Mouse (Mus musculus): ENCODE measurements at regions not wholly inside any gene's neighbourhood (a gene's known extent, or its start where the extent isn't known, plus 50 kb on each side); places are given as distances from the start of the nearest gene placed in this dataset.
"Not testable (repeated sequence)": the region's sequence is repeated elsewhere in the genome, so short reads cannot be mapped to it uniquely, and the experiment has no call there.

DNA sequence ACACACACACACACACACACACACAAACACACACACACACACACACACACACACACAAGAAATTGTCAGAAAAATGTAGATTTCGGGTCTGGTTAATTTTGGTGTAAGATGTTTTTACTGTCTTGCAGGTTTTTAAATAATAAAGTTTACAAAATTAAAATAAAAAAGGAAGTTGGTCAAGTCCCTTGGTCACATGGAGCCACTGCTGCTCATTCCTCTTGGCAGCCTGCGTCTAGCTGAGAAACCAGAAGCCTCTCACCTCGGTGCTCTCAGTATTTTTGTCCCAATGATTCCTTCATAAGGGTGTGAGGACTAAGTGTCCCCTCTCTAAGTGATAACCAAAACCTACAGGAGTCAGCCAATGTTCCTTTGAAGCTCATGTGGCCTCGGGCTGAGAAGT is 76.8 kb upstream of the Smg1 start:
- intact Hi-C loops (cut with DNase I): no loop called here
- no peak for DNase-seq

DNA sequence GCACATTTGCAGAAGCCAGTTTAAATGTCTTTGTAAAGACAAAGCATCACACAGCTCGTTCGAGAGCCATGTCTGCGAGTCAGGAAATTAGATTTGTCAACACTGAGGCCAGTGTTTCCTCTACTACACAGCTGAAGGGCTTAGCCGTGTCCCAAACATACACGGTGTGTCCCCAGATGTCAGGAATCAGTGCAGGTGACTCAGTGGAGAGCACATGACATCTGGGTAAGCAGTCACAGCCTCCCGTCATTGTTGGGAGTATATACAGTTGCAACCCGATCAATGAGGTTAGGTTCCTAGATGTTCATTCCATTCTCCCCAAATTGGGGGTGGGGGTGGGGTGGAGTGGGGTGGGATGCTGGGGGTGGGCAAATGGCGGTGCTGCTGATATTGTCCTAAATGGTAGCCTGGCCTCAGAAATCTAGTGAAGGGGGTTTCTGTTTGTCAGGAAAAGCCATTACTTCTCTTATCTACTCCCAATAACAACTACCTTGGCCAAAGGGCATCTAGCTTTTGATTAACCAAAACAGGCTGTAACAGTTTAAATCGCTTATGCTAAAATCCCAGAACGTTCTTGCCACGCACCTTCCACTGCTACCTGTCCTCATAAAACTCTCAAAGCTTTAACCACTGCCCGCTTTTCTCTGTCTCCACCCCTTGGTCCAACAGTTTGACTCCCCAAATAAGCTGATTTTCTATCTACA is 75.1 kb upstream of the Smg1 start:
- DNase-seq: no peak
- intact Hi-C loops (cut with DNase I): no loop called here

DNA sequence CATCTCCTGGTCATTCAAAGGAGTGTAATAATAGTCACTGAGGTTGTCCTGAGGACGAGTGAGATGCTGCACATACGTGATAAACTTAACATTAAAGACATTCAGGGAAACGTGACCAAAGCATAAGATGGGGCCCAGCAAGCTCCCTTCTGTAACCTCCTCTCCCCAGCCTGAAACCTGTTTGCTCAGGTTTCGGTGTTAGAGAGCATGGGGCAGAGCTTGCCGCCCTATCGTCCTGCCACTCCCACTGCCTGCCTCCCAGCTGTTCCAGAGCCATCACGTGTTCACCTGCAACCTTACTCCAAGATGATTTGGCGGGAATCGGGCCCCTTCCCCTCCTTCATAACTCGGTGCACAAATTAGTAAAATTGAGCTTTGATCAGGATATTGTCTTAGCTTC is 71.4 kb upstream of the Smg1 start:
- intact Hi-C loops (cut with DNase I); DNase-seq: not testable (repeated sequence)

DNA sequence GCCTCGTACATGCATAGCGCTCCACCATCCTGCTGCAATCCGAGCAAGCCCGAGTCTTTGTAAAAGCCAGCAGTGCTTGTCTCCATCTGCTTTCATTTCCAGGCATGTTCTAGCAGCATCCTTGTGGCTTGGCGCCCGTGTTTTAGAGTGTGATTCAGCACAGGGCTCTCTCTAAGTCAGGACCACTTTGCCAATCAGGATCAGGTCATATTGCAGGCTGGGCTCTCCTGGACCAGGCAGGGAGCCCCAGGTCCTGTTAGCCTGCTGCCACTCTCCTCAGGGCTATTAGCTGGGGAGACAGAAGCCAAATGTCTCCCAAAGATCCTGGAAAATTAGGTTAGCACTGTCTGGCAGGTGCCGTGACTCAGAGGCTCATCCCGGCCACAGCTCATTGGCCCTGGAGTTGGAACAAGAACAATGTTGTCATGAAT is 70.8 kb upstream of the Smg1 start:
- intact Hi-C loops (cut with DNase I): no loop called here

DNA sequence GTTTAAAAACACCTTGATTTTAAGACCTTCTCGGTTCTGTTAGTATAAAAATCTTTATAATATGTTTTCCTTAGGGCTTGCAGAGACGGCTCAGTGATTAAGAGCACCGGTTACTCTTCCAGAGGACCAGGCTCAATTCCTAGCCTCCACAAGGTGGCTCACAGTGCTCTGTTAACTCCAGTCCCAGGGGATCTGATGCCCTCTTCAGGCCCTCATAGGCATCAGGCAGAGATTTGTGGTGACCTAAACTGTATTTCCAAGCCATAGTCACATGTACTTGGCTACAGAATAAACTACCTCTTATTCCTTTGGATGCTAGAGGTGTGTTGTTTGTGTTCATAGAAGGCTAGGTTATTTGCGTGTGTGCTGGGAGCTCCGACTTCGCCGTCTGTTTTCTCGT is 70.3 kb upstream of the Smg1 start:
- intact Hi-C loops (cut with DNase I): no loop called here
- no peak for DNase-seq

More for the DNA sequence above, 70.8 kb upstream of the Smg1 start:
- DNase-seq: no peak

DNA sequence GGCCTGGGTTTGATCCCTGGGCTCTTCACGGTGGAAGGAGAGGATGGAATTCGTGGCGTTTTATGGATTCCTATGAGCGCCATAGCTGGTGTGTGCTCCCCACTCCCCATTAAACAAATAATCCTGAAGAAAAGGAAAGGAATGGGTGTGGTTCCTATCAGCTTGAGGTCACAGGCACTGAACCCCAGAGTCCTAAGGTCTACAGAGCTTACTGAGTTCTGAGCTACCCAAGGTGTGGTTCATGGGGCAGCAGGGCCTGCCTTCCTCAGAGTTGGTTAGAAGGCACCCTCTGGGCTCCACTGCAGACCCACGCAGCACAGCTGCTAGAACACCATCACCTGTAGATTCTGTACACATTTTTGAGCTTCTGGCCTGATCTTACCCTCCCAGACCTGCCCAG is 66.3 kb upstream of the Smg1 start:
- DNase-seq: no peak
- intact Hi-C loops (cut with DNase I): no loop called here

DNA sequence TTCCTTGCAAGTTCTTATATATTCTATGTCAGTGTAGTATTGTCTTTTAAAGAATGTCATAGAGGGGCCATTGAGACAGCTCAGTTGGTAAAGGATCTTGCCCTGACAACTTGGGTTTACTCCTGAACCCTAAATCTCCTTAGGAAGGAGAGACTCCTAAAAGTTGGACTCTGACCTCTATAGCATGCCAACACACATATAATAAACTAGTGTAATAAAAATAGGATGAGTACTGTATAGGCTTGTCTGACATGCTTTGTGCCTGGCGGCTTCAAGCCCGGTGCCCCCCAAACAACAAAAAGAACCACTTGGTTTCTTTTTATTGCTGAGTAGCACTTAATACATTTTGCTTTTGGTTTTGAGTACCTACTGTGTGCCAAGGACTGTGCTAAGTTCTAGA is 65.4 kb upstream of the Smg1 start:
- intact Hi-C loops (cut with DNase I): no loop called here
- no peak for DNase-seq

DNA sequence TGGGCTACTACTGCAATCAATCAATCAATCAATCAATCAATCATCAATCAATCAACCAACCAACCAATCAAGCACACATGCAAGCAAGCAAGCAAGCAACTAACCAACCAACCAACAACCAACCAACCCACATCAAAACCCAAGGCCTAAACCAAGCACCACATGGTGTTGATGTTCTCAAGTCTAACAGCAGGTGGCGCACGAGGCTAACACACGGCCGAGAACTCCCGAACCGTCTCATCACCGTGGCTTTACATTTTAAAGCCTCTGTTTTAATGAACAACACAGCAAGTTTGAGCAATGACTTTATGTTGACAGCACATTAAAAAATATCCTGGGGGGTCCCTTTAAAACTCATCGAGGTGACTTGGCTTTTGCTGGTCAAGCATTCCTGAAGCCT is 61.3 kb upstream of the Smg1 start:
- peak; percentile 50 to 75 for DNase-seq
- intact Hi-C loops (cut with DNase I): loop anchor here (2.0 kb wide), 3 partner anchors 104 to 214 kb away; partner anchors contain the start of gene Syt17

DNA sequence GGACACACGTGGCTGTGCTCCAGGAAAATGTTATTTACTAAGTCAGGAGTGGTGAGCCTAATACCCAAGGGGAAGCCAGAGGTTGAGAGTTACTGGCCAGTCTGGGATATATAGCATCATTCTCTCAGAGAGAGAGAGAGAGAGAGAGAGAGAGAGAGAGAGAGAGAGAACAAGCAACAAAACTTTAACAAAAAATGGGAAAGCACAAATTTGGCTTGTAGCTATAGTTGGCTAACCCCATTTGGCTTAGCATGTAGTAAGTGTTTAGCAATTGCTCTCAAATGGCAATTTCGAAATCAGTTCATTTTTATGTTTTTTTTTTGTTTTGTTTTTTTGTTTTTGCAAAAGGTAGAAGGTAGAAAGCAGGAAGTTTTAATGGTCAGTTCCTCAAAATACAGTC is 60.9 kb upstream of the Smg1 start:
- intact Hi-C loops (cut with DNase I): loop anchor here (2.0 kb wide), 3 partner anchors 104 to 214 kb away; partner anchors contain the start of gene Syt17
- no peak for DNase-seq

DNA sequence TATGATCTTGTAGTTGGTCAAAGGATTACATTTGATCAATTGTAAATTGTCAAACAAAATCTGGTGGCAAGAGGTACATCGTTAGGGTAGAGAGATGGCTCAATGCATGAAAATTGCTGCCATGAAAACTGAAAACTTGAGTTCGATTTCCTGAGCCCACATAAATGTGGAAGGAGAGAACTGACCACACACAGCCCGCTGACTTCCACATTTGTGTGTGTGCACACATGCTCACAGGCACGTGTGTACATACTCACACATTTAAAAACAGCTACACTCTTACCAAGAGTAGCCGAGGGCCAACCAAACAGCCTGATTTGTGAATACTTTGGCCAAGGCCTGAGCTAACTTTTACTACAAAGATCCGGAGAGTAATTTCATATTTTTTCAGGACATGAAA is 60.5 kb upstream of the Smg1 start:
- intact Hi-C loops (cut with DNase I): loop anchor here (2.0 kb wide), 3 partner anchors 105 to 215 kb away; partner anchors contain the start of gene Syt17
- no peak for DNase-seq

DNA sequence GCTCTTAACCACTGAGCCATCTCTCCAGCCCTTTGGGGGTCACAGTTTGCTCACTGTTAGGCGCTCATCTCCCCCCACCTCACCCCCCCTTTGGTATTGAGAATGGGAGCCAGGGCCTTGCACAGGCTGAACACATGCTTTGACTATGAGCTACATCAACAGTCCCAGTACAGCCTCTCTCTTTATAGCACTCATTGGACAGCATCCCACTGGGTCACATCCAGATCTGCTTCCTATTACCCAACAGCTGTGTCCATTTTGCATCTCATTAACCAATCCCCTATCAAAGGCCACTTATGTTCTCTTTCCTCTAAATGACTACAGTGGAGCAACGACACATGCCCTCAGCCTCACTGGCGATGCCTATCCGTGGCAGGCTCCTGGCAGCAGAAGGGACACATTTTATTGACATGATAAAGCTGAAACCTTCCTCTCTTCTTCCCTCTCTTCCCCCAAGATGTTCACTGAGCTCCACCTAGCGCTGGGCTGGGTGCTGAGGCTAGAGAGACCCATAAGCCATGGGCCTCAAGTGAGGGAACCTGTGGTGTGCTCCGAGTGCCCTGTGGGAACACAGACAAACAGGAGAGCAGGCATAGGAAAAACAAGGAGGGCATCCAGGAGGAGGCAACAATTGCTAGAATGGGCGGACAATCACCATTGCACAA is 57.3 kb upstream of the Smg1 start:
- intact Hi-C loops (cut with DNase I): no loop called here

DNA sequence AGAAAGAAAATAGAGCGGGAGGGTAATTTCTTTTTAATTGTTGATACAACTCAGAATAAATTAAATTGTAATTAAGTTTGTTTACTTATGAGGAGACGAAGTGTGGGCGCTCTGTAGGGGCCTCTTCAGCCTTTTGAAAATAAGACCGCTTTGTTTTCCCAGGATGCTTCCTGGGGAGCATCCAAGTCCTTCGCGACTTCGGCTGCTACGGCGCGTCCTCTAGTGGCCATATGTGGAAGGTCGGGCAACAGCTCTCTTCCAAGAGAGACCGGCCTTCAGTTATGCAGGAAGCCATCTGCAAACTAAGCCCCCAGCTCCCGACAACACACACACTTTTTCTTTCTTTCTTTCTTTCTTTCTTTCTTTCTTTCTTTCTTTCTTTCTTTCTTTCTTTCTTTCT is 54.1 kb upstream of the Smg1 start:
- intact Hi-C loops (cut with DNase I): loop anchor here (5.0 kb wide), 1 partner anchor 85 kb away; no protein-coding TSS in a partner anchor
- peak; percentile 75 to 78 for DNase-seq

More for the DNA sequence above, 57.3 kb upstream of the Smg1 start:
- peak in 1 of 2 experiments; percentile 8 for DNase-seq

DNA sequence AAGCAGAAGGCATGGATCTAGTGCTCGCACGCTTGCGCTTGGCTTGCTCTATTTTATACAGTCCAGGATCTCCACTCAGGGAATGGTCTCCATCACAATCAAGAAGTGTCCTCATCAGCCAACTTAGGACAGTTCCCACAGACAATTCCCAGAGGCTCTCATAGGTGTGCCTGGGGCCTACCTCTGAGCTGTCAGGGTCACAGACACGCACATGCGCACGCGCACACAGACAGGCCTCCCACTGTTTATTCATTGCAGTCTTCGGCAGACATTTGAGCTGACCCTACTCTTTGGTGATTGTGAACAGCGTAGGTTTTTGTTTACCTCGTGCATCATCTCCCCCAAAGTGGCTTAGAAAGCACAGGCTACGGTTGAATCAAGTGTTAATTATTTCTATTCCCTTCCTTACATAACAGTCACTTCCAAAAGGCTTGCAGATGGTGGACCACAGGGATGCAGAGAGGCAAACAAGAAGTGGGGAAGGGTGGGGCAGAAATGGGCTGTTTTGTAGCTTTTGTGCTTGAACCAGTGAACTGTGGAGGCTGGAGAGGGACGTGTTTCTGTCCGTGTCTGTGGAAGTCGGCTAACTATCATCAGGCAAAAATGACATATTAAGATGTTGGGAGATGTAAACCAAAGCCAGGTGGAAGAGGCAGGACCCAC is 53.5 kb upstream of the Smg1 start:
- DNase-seq: no peak
- intact Hi-C loops (cut with DNase I): loop anchor here (5.0 kb wide), 1 partner anchor 85 kb away; no protein-coding TSS in a partner anchor

DNA sequence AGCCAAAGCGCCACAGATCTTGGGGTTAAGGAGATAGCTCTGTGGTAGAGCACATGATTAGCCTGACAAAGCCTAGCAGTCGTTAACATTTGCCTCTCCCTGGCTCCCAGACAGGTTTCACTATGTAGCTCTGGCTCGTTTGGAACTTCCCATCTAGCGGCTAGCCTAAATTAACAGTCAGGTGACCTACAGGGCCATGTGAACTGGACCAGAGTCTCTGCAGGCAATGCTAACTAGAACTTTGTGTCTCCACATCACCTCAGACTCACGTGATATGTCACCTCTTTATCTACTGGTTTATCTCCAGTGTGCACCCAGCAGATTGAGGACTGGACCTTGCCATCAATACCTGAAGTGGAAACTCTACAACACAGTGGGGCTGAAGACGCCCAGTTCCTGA is 52.4 kb upstream of the Smg1 start:
- no peak for DNase-seq
- intact Hi-C loops (cut with DNase I): loop anchor here (5.0 kb wide), 1 partner anchor 84 kb away; no protein-coding TSS in a partner anchor

DNA sequence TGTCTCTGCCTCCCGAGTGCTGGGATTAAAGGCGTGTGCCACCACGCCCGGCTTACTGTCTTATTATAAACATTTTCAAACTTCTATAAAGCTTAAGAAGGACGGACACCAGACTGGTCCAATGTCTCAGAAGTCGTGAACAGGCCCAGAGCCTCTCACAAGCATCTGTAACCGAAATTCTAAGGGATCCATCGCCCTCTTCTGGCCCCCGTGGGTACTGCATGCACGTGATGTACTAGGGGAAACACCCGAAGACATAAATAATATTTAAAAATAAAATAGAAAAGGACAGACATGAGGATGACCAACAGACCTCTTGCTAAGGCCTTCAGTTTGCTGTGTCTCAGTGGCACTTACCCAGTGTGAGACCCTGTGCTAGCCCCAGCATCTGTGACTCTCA is 51.8 kb upstream of the Smg1 start:
- no peak for DNase-seq
- intact Hi-C loops (cut with DNase I): loop anchor here (5.0 kb wide), 1 partner anchor 83 kb away; no protein-coding TSS in a partner anchor

DNA sequence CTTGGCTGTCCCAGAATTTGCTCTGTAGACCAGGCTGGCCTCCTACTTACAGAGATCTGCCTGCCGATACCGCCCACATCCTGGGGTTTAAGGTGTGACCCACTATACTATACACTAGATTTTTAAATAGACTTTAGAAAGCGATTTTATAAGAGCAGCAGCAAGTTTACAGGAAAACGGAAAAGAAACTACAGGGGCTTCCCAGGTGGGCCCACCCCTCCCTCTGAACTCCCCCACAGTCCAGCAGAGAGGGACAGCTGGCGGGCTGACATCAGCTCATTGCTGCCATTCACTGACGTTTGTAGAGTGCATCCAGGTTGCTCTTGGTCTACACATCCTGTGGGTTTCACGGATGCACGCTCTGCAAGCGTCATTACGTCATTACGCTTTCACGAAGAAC is 51.2 kb upstream of the Smg1 start:
- no peak for DNase-seq
- intact Hi-C loops (cut with DNase I): loop anchor here (5.0 kb wide), 1 partner anchor 82 kb away; no protein-coding TSS in a partner anchor
